Mouse (Mus musculus): Measurements from ENCODE around the gene Nrp1.

GRCm38 (mm10) chr8:128538378-128538777, 180.0 kb downstream of the Nrp1 start:
- TF ChIP-seq GATA1 (IDR thresholded peaks at IDR 0.05; ENCODE audit: borderline replicate concordance, low read length) (no peak), FLI1 (IDR thresholded peaks at IDR 0.05; ENCODE audit: low read length) (no peak)

All from megakaryocyte, embryonic 14.5 days (primary cell).